Mouse (Mus musculus): ENCODE measurements around the gene Zfp36.

GRCm38 (mm10) chr7:28354596-28354995 lies 25.5 kb downstream of the Zfp36 start:
- no peak for TF ChIP-seq POLR2A (IDR thresholded peaks at IDR 0.05; ENCODE audit: insufficient read depth, low read depth, low read length)
- TF ChIP-seq EP300 (IDR thresholded peaks at IDR 0.05; ENCODE audit: insufficient read depth, low read depth, low read length) = no peak
